Mouse (Mus musculus) heart, embryonic 11.5 days (tissue): ENCODE results near the gene Hunk. TPM values are rescaled to one million over a fixed set of nuclear protein-coding genes. Genes with fewer than 3 reads are reported as not detected.

ENCODE experiments used
- ATAC-seq: fragments of 200-750 bp; cut with Nextera tagmentation; replicated peaks from 2 replicates; pipeline ENCODE4 v1.8.0; 2017; ENCODE audit warnings: moderate library complexity; ENCODE audit not compliant: insufficient number of reproducible peaks, low FRiP score, low TSS enrichment
- H3K27ac ChIP-seq: fragments of 300-500 bp; sonication (generic); 2 replicates; pipeline ENCODE4 v1.5.1; 2014; ENCODE audit warnings: mild to moderate bottlenecking, low read depth, low read length
- H3K27me3 ChIP-seq: fragments of 300-500 bp; sonication (generic); 2 replicates; pipeline ENCODE4 v1.6.1; 2014; ENCODE audit warnings: mild to moderate bottlenecking, low read length, mixed read lengths; ENCODE audit not compliant: control insufficient read depth, insufficient read depth
- H3K36me3 ChIP-seq: fragments of 300-500 bp; sonication (generic); 2 replicates; pipeline ENCODE4 v1.6.1; 2014; ENCODE audit warnings: mild to moderate bottlenecking, low read length, moderate library complexity, mixed read lengths; ENCODE audit not compliant: control insufficient read depth, insufficient read depth
- H3K4me1 ChIP-seq: fragments of 300-500 bp; sonication (generic); 2 replicates; pipeline ENCODE4 v1.6.1; 2014; ENCODE audit warnings: low read length; ENCODE audit not compliant: control insufficient read depth, insufficient read depth
- H3K4me2 ChIP-seq: fragments of 300-500 bp; sonication (generic); 2 replicates; pipeline ENCODE4 v1.6.1; 2014; ENCODE audit warnings: mild to moderate bottlenecking, moderate library complexity
- H3K4me3 ChIP-seq: fragments of 300-500 bp; sonication (generic); 2 replicates; pipeline ENCODE4 v1.5.1; 2014; ENCODE audit warnings: low read depth, low read length
- H3K9ac ChIP-seq: fragments of 300-500 bp; sonication (generic); 2 replicates; pipeline ENCODE4 v1.6.1; 2014; ENCODE audit warnings: mild to moderate bottlenecking, low read depth, low read length, moderate library complexity
- H3K9me3 ChIP-seq: fragments of 300-500 bp; sonication (generic); replicated peaks from 2 replicates; pipeline ENCODE4 v1.6.1; 2016; ENCODE audit warnings: low read length; ENCODE audit not compliant: control insufficient read depth
- WGBS: fragments of 180-500 bp; shearing (Covaris S2); extraction: QIAGEN DNeasy Blood & Tissue Kit; methylation state at CpG from one replicate; pipeline ENCODE4 v1.1.7; 2014; ENCODE audit not compliant: insufficient replicate concordance; 5-methylcytosine and 5-hydroxymethylcytosine counted together
- polyA plus RNA-seq: library from polyadenylated mRNA; unstranded; fragments of >200 nt; fragmentation: Nextera tagmentation; extraction: Ambion mirVana; gene quantifications from 2 replicates; pipeline ENCODE4 v1.2.1, GENCODE M21; 2014

Hunk gene
- polyA plus RNA-seq, 1 experiment from 2014 or later, result 16.4 TPM

- H3K9ac ChIP-seq, result no peak overlapping the region
- H3K4me1 ChIP-seq, result no peaks in the 10 kb centered on the region
- no peak overlapping the region for H3K27ac ChIP-seq
- no peak overlapping the region for H3K4me3 ChIP-seq
- no peak for ATAC-seq
- no peak overlapping the region for H3K4me2 ChIP-seq
- no peaks in the 10 kb centered on the region for H3K27me3 ChIP-seq
- no peaks in the 10 kb centered on the region for H3K9me3 ChIP-seq
- 82% methylated on average over 2 of the region's 2 CpGs for WGBS
- no peaks in the 10 kb centered on the region for H3K36me3 ChIP-seq
These were observed 119.9 kb downstream of the Hunk start for GRCm38 (mm10) chr16:90505680-90506079.

GRCm38 (mm10) chr16:90511551-90512296 lies 125.9 kb downstream of the Hunk start:
- H3K36me3 ChIP-seq, result no peaks in the 10 kb centered on the region
- H3K27me3 ChIP-seq, result no peaks in the 10 kb centered on the region
- H3K9ac ChIP-seq, result no peak overlapping the region
- WGBS, result 88% methylated on average over 19 of the region's 19 CpGs
- ATAC-seq, result no peak
- H3K4me1 ChIP-seq, result no peaks in the 10 kb centered on the region
- H3K9me3 ChIP-seq, result no peaks in the 10 kb centered on the region
- H3K4me3 ChIP-seq, result no peak overlapping the region
- H3K27ac ChIP-seq, result no peak overlapping the region
- H3K4me2 ChIP-seq, result no peak overlapping the region

GRCm38 (mm10) chr16:90517041-90517440 lies 131.2 kb downstream of the Hunk start:
- H3K9me3 ChIP-seq, result no peaks in the 10 kb centered on the region
- ATAC-seq, result no peak

GRCm38 (mm10) chr16:90518232-90518631 lies 132.4 kb downstream of the Hunk start:
- Histone ChIP-seq H3K9me3 (no peaks in the 10 kb centered on the region), H3K27me3 (no peaks in the 10 kb centered on the region), H3K4me3 (no peak overlapping the region), H3K4me1 (peaks cover 15% of the 10 kb centered on the region), H3K4me2 (no peak overlapping the region), H3K36me3 (no peaks in the 10 kb centered on the region), H3K9ac (no peak overlapping the region), H3K27ac (no peak overlapping the region)
- 83% methylated on average over 8 of the region's 8 CpGs for WGBS
- no peak for ATAC-seq

More at GRCm38 (mm10) chr16:90517041-90517440, 131.2 kb downstream of the Hunk start:
- Histone ChIP-seq H3K4me2 (no peak overlapping the region), H3K9ac (no peak overlapping the region), H3K4me1 (peaks cover 10% of the 10 kb centered on the region), H3K27me3 (no peaks in the 10 kb centered on the region), H3K27ac (no peak overlapping the region), H3K4me3 (no peak overlapping the region), H3K36me3 (no peaks in the 10 kb centered on the region)
- WGBS, result 49% methylated on average over 9 of the region's 9 CpGs

- Histone ChIP-seq H3K4me3 (no peak overlapping the region), H3K36me3 (no peaks in the 10 kb centered on the region), H3K4me1 (peaks cover 15% of the 10 kb centered on the region), H3K27me3 (no peaks in the 10 kb centered on the region), H3K9ac (no peak overlapping the region), H3K9me3 (no peaks in the 10 kb centered on the region), H3K27ac (no peak overlapping the region), H3K4me2 (no peak overlapping the region)
- 68% methylated on average over 13 of the region's 13 CpGs for WGBS
- ATAC-seq, result no peak
These were observed 133.0 kb downstream of the Hunk start for GRCm38 (mm10) chr16:90518732-90519295.

GRCm38 (mm10) chr16:90521191-90521950 lies 135.6 kb downstream of the Hunk start:
- no peaks in the 10 kb centered on the region for H3K9me3 ChIP-seq
- H3K4me1 ChIP-seq, result peaks cover 15% of the 10 kb centered on the region
- peak overlapping the region; percentile 19; the same call in 1 of the 2 replicates for H3K4me2 ChIP-seq
- 0 out of 2 replicates have a peak overlapping the region, but pooled peaks have one; percentile 22 for H3K9ac ChIP-seq
- ATAC-seq, result no peak
- no peaks in the 10 kb centered on the region for H3K27me3 ChIP-seq
- H3K27ac ChIP-seq, result no peak overlapping the region
- H3K4me3 ChIP-seq, result no peak overlapping the region
- no peaks in the 10 kb centered on the region for H3K36me3 ChIP-seq
- 21% methylated on average over 10 of the region's 10 CpGs for WGBS

- WGBS, result 28% methylated on average over 3 of the region's 3 CpGs
- H3K27ac ChIP-seq, result no peak overlapping the region
- H3K4me3 ChIP-seq, result no peak overlapping the region
- H3K4me2 ChIP-seq, result no peak overlapping the region
- no peak for ATAC-seq
- no peaks in the 10 kb centered on the region for H3K36me3 ChIP-seq
- H3K9me3 ChIP-seq, result no peaks in the 10 kb centered on the region
- no peak overlapping the region for H3K9ac ChIP-seq
- peaks cover 15% of the 10 kb centered on the region for H3K4me1 ChIP-seq
- H3K27me3 ChIP-seq, result no peaks in the 10 kb centered on the region
These were observed 136.1 kb downstream of the Hunk start for GRCm38 (mm10) chr16:90521951-90522255.

- 47% methylated on average over 1 of the region's 1 CpGs for WGBS
- peaks cover 15% of the 10 kb centered on the region for H3K4me1 ChIP-seq
- H3K9ac ChIP-seq, result no peak overlapping the region
- H3K36me3 ChIP-seq, result no peaks in the 10 kb centered on the region
- H3K4me3 ChIP-seq, result no peak overlapping the region
- H3K9me3 ChIP-seq, result no peaks in the 10 kb centered on the region
- ATAC-seq, result no peak
- H3K27ac ChIP-seq, result no peak overlapping the region
- H3K4me2 ChIP-seq, result no peak overlapping the region
- no peaks in the 10 kb centered on the region for H3K27me3 ChIP-seq
These were observed 136.8 kb downstream of the Hunk start for GRCm38 (mm10) chr16:90522575-90522974.
